Mouse (Mus musculus): ENCODE results near the gene Fam205c. TPM values are rescaled to one million over a fixed set of nuclear protein-coding genes. Genes with fewer than 3 reads are reported as not detected.

Fam205c gene
- 1 to 10 TPM; 1.3 to 2.4 (median 1.7) TPM for total RNA-seq (2022)

DNA sequence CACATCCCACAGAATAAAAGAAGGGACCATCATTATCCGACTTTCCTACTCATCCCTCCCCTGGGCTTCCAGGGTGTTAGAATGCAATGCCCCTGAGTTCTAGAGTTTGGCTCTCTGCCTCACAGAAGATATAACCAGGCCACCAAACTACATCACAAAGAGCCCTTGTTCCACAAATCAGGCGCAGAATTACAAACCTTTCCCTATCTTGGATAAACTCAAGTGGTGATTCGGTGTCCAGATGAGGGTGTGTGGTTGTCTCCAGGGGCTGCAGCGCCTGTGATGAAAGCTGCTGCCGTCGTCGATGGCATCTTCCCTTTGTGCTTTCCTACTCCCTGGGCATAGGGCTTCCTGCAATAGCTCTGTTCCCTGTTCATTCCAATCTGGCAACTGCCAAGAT lies at the start of gene Fam205c:
Fam205c (minus strand) TSS at position 101 of the 400 bp plus-strand sequence.
- DNase-seq (ENCODE audit: low spot score in 2 of 2) = no peak

DNA sequence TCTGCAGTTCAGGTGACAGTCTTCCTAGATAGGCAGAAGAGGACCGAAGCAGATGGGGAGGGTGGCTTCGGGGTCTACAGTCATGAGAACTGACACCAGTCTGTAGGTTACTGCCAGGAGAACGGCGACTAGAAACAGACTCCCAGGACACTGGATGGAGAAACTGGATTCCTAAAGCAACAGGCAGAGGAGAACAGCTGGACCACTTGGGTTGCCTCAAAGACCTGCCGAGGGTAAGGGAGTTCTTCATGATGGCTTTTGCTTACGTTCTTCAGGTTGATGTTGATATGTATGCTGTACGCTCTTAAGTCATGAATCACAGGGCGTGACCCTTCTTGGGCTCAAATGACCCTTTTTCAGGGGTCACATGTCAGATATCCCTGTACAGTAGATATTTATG lies 48.4 kb upstream of the Fam205c start:
- no peak for DNase-seq (ENCODE audit: low spot score in 2 of 2)

DNA sequence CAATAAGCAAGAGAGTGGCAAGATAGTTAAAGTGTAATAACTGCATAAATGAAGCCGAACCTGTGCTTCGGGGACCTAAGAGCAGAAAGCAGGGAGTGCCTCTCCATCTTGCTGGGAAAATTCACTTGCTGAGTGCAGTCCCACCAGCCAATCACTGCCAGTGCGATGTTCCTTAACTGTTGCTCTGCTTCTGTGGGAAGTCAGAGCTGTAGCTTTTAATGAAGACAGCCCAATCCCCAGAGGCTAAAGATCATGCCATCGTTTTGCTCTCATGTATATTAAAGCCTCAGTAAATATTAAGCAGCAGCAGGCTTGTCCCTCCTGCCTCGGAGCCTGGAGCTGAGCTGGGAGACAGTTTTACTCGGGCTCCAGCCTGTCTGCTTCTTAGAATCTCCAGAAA lies 48.0 kb upstream of the Fam205c start:
- no peak for DNase-seq (ENCODE audit: low spot score in 2 of 2)

DNA sequence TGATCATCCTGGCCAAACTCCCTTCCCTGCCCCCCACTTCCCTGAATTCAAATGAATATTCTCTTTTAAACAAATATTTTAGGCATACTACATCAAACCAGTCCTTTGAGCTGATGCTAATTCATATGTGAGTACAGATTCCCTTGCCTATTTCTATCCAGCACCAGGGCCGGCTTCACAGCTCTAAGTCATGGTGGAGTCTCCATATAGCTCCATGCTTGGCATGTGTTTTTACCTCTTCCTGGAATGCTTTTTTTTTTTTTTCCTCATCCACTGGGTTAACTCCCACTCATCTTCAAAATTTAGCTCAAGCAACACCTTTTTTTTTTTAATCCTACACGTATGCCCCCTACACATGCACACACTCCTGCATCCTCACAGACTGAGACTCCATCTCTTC lies 47.5 kb upstream of the Fam205c start:
- DNase-seq (ENCODE audit: low spot score in 2 of 2) = peak in 1 of 2 experiments; percentile 80

DNA sequence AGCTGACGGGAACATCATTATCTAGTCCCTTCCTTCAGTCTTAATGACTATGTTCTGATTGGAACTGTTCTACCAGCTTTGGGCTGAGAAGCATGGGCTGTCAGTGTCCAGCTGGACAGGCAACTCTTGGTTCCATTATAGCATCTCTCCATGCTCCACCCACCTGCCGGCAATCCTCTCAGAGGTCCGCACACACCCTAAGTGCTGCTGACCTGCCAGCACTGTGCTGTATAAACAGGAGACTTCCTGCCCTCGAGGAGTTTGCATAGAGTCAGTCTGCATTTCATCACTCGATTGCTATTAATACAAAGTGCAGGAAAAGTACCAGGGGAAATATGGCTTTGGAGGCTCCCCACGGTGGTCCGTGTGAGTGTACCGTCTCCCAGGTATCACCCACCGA lies 46.7 kb upstream of the Fam205c start:
- no peak for DNase-seq (ENCODE audit: low spot score in 2 of 2)

DNA sequence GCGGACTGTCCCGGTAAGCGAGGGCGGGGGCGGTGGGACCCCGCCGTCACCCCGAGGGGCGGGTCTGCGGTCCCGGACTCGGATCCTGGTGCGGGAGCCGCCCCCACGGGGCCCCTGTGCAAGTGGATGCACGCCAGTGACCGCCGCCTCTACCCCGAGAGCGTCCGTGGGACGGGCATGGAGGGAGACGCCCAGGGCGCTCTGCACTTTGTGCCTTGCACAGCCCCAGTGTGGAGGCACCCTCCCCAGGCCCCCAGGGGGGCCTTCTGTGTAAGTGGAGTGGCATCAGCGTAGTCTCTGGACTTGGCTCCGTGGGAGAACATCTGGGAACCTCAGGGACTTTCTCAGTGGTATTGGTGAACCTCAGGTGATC lies 43.4 kb upstream of the Fam205c start:
- no peak for DNase-seq (ENCODE audit: low spot score in 2 of 2)

DNA sequence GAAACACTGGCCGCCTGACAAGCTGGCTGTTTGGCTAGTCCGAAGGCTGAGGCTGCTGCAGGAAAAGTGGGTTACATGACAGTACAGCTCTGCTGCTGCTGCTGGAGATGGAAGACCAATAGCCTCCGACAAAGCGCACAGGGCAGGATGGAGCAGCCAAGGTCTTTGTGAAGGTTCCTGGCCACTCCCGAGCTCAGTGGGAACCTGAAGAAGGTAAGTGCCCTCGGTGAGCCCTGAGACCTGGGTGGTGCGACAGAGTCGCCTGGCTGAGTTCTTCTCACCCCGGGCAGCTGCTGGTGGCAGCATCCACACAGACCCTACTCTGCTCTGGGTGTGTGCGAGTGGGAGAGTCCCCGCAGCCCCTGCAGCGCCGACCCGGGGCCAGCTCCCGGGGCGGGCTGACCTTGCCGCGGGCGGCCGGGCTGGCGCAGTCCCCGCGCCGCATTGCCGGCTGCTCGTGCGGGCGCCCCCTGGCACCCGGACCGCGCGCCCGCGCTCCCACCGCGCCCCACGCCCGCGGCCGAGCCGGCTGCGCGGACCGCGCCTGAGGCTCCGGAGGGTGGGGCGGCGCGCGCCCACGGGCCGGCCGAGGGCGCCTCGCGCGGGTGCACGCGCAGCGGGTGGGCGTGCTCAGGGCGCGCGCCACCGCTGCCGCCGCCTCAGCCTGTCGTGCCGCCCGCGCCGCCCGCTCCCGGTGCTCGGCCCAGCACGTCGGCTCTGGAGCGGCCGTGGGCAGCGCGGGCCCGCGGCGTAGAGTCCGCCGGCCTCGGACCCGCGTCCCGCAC lies 42.8 kb upstream of the Fam205c start, which contains the start of gene Phf24:
Phf24 (plus strand) TSS at position 44 of the 785 bp plus-strand sequence.
- DNase-seq (ENCODE audit: low spot score in 2 of 2) = no peak

DNA sequence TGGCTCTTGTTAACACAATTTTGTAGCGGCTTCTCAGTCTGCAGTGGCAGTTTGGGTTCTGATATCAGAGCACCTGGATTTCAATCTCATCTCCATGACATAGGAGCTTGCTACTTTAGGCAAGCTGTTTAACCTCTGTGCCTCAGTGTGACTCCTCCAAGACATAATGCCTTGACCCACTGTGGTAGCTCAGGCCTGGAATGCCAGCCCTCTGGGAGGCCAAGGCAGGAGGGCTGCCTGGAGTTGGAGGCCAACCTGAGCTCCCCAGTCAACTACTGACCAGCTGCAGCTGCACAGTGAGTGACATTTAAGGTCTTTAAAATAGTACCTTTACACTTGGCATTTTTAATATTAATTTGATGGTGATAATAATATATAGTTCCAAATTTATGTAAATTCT lies 41.9 kb upstream of the Fam205c start:
- DNase-seq (ENCODE audit: low spot score in 2 of 2) = no peak

DNA sequence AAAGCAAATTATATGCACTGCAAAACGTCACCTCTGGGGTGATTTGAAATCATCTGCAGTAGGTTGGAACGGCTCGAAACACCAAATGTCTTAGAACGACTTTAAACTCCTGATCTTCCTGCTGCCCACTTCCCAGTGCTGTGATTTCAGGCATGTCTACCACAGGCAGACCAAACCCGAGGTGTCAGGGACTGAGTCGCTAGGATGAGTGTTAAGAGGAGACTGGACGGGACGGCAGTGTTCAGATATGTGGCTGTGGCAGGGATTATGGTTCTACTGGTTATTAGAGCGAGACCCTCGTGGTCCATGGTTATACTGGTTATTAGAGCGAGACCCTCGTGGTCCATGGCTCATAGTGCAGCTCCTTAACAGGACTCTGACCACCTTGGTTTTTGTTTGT lies 41.3 kb upstream of the Fam205c start:
- no peak for DNase-seq (ENCODE audit: low spot score in 2 of 2)

DNA sequence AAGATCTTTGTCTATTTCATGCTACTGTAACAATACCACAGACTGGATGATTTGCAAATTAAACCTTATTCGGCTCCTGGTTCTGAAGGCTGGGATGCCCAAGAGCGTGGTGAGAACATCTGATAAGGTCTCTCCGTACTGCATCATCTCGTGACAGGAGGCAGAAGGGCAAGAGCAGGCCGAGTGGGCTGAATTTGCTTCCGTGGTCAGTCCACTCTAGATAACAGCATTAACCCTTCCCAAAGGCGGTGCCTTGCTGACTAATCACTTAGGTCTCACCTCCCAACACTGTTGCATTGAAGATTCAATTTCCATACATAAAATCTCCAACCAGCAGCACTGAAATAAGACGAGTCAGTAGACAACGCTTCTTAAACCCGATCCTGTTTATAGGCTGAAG lies 39.4 kb upstream of the Fam205c start:
- DNase-seq (ENCODE audit: low spot score in 2 of 2) = no peak

DNA sequence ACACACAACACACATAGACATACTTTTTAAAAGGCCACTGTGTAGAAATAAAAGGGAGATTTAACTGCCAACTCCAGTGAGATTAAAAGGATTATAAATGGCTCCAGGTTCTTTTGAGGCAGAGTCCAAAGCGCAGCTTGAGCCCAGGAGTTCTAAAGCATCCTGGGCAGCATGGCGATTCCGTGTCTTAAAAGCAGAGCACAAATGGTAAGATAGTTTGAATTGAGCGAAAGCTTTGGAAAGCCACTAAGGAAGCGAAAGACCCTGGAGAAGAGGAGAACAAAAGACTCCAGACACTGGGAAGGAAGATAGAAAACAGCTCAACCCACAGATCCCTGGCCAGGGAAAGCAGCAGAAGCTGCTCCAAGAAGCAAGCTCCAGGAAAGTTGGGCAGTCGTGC lies 30.9 kb upstream of the Fam205c start:
- DNase-seq (ENCODE audit: low spot score in 2 of 2) = no peak

DNA sequence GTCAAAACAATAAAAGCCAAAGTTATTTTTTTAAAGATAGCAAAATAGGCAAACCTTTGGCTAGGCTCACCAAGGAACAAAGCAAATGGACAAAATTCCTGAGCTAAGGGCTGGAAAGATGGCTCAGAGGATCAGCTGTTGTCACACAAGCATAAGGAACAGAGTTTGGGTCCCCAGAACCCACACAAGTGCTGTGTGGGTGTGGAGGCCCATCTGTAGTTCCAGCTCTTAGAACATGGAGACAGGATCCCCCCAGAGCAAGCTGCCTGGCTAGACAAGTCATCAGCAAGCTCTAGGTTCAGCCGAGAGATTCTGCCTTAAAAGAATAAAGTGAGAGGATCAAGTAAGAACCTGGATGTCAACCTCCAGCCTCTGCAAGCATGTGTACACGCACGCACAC lies 30.5 kb upstream of the Fam205c start:
- DNase-seq (ENCODE audit: low spot score in 2 of 2) = no peak

DNA sequence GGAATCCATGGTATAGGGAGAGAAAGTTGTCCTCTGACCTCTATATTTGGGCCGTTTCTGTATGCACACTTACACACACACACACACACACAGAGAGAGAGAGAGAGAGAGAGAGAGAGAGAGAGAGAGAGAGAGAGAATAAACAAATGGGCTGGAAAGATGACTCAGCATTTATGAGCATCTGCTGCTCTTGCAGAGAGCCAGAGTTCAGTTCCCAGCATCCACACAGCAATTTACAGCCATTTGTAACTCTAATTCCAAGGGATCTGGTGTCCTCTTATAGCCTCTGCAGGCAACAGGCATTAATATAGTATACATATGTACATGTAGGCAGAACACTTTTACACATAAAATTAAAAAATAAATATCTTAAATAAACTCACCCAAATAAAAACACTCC lies 29.9 kb upstream of the Fam205c start:
- DNase-seq (ENCODE audit: low spot score in 2 of 2) = no peak

DNA sequence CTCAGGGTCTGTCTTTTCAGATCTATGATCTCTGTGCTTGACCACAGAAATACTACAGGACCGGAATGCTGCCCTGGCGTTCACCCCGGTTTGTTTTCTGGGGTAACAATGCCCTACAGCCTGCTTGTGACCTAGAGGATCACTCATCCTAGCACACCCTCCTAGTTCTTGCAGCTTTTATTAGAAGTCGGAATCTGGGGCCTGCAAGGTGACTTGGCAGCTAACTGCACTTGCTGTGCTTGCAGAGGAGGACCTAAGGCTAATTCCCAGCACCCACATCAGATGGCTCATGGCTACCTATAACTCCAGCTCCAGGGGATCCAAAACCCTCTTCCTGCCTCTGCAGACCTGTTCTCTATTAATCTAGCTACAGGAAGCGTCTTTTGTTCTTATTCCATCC lies 28.7 kb upstream of the Fam205c start:
- DNase-seq (ENCODE audit: low spot score in 2 of 2) = no peak

DNA sequence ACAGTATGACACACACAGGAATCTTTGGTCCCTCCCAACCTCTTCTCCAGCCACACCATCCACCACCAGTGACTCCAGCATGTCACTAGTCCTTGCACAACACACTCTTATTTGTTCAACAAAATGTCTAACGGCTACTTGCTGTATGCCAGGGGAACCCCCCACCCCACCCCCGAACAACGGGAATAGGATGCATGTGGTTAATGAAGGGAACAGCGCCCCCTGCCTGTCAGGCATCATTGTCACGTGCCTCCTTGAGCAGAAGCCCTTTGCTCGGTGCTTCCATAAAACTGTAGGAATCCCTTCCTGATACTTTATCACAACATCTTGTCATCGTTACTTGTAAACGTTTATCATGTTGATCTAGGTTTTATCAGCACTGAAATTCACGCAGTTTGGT lies 28.1 kb upstream of the Fam205c start:
- no peak for DNase-seq (ENCODE audit: low spot score in 2 of 2)

DNA sequence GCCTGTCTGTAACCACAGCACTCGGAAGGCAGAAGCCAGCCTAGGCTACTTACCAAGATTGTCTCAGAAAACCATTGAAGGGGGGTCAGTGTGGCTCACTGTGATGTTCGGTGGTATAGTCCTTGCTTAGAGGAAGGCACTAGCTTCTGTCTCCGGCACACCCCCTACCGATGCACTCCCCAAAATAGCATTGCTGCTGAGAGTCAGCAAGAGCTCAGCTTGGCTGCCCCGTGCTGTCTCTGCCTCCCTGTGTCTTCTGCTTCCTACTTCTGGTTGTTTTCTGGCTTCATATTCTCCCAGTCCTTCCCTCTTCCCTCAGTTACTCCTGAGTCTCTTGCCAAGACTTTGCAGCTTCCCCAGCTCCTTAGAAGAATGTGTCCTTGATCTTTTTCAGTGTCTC lies 26.8 kb upstream of the Fam205c start:
- peak in 1 of 2 experiments; percentile 77 for DNase-seq (ENCODE audit: low spot score in 2 of 2)

DNA sequence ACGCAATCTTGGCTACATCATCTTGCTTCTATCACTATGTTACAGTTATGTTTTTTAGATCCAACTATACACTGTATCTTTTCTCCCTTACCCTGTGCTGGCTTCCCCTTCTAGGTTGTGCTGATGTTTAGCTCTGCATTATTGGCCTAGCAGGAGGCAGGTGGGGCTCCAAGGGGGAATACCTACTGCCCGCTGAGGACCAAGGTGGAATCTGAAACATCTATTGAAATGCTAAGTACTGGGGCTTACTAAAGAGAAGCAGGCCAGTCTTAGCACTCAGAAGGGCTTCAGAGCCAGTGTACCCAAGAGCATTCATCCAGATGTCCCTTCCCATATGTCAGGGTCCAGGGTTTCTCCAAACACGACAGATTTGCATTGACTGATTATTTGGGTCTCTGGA lies 24.9 kb upstream of the Fam205c start:
- no peak for DNase-seq (ENCODE audit: low spot score in 2 of 2)

DNA sequence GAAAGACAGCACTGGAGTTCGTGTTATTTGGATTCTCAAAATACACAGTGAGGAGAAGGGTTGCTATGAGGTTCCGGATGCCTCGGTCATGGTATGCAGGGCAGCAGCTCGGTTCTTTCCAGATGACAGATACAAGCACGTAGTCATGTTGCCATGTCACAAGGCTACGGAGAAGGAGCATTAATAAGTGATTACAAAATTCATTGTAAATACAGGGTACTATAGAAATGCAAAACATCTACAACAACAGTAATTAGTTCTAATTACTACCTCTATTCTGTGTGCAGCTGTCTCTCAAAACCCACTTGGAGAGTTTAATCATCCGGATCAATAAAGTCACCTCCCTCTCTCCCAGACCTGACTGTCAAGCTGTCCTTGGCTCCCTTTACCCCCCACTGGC lies 21.1 kb upstream of the Fam205c start:
- no peak for DNase-seq (ENCODE audit: low spot score in 2 of 2)

DNA sequence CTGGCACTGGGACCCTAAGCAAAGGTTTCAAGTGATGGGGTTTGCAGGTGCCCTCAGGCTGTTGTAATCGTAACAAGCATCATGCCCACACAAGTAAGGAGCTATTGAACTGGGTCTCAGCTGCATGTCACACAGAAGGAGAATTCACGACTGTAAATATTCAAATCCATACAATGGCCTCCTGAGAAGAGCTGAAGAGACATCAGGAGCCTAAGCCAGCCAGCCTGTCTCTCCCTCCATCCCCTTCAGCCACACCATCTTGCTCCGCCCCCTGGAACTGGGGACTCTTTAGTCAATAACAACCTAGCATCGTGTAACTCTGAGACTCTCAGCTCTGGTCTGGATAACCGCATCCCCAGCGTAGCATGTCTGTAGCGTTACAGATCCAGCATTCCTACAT lies 17.1 kb upstream of the Fam205c start:
- no peak for DNase-seq (ENCODE audit: low spot score in 2 of 2)

DNA sequence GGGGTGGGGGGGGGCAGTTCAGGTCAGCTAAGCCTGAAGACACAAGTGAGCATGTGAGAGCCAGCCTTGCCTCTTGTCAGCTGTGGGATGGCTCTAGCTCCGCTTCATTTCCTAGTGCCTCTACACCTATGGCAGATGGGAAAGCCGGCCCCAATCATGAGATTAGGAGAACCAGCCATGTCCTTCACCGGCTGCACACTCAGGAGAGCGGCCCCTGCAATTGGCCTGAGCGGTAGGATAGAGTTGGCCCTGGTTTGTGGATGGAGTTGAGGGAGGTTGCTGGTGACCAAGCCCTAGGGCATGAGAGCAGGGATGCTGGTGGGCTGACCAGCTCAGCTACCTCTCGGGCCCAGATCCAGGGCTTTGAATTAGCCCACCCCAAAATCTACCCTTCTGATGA lies 14.8 kb upstream of the Fam205c start:
- no peak for DNase-seq (ENCODE audit: low spot score in 2 of 2)

DNA sequence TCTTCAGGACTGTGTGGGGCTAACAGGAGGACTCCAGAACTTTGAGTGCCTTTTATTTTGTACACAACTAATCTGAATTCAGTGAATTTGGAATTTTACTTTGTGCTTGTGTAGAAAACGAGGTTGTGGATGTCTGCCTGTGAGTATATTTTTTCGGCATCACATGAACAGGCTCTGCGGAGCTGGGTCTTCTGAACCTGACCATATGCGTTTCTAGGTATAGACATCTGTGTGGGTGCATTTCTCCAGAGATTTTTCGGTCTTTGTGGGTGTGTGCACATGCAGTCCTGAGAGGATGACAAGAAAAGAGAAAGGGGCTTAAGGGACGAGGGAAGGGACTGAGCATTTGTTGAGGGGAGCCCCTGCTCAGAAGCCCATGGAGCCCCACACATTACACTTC lies 12.9 kb upstream of the Fam205c start:
- peak in 1 of 2 experiments; percentile 62 for DNase-seq (ENCODE audit: low spot score in 2 of 2)

DNA sequence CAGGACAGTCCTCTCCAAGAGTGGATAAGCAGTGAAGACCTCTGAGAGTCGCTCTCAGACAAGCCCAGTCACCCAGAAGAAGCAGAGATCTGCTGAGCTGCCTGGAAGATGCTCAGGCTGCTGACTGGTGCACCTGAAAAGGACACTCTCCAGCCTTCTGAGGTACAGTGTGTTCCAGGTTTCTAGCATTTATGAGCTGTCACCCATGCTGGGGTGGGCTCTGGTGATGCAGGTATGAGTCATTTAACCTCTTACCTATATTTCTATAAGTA lies 6.6 kb upstream of the Fam205c start:
- no peak for DNase-seq (ENCODE audit: low spot score in 2 of 2)

DNA sequence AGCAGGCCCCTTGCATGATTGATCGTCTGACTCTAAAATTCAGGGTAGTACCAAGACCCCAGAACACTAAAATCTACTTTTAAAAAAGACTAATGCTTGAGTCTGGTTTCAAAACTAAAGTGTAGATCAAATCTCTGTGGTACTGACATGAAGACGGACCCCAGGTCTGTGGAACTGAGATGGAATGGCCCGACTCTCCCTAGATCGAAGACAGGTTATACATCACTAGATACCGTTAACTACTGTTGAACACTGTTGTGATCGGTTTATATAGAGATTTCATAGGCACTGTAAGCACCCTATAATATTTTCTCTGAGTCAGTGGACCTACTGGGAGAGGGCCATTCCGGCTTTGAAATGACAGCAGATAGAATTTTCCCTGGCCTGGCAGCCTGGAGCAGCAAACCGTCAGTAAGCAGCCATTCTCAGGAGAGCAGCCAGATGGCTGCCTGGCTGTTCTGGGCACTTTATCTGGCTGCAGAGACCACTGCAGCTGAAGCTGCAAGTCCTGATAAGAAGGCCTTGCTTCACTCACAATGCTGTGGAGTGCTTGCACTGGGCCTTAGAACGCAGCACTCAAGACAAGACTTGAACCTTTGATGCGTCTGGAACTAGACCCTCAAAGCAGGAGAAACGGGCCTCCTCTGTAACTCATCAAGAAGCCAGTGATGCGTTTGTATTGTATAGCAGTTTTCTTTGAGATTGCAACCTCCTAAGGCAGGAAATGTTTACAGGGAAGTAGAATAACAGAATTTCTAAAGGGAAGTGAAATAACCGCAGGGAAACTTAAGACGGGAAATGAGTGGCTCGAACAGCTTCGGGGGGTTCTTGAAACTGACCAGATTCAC lies 6.0 kb upstream of the Fam205c start:
- no peak for DNase-seq (ENCODE audit: low spot score in 2 of 2)

All from left cerebral cortex, adult 8-10 months (tissue).